Mouse (Mus musculus) thymus, postnatal 4 days (tissue): ENCODE data around the gene Kcne1.

Experiments
- DNase-seq: peaks from one replicate; pipeline ENCODE4 v3.0.0; 2021

Gene Kcne1

GRCm38 (mm10) chr16:92359229-92359628 is at the start of gene Kcne1:
TSS of gene Kcne1 (minus strand) at chr16:92359468.
- DNase-seq: no peak

GRCm38 (mm10) chr16:92407883-92408282 is 48.6 kb upstream of the Kcne1 start:
- no peak for DNase-seq

GRCm38 (mm10) chr16:92404141-92404540 is 44.9 kb upstream of the Kcne1 start:
- DNase-seq: no peak

DNA sequence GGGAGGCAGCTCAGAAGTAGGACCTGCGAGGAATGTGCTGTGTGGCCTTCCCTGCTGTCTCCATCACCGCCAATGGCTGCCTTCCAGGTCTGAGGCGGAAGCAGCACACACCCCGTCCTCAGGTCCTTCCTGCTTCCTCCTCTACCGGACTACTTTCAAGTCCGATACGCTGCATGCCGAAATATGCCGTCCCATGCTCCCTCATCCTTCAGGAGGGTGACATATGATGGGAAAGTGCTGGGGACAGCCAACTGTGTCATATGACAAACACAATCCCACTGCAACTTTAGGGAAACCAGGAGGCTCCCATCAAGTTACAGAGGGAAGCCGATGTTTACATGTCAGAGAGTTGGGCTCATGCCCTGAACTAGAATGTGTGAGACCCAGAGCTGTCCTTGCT is 43.8 kb upstream of the Kcne1 start:
- DNase-seq: no peak

- DNase-seq: no peak
Measured at GRCm38 (mm10) chr16:92402216-92402615, 42.9 kb upstream of the Kcne1 start.

DNA sequence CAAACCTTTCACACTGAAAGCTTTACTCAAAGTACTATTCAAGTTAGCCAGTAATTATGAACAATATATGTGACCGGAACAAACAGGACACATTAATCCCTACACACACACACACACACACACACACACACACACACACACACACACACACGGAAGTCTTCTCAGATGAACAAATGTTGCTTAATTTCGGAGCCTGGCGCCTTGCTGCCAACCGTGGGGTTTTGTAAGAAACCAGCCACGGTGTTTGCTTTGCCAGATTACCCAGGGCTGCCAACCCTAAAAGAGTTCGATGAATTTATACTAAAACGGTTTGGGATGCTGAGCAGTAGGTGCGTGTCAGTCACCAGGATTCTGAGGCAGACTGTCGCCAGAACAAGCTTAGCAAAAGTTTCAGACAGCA is 41.9 kb upstream of the Kcne1 start:
- DNase-seq: no peak

DNA sequence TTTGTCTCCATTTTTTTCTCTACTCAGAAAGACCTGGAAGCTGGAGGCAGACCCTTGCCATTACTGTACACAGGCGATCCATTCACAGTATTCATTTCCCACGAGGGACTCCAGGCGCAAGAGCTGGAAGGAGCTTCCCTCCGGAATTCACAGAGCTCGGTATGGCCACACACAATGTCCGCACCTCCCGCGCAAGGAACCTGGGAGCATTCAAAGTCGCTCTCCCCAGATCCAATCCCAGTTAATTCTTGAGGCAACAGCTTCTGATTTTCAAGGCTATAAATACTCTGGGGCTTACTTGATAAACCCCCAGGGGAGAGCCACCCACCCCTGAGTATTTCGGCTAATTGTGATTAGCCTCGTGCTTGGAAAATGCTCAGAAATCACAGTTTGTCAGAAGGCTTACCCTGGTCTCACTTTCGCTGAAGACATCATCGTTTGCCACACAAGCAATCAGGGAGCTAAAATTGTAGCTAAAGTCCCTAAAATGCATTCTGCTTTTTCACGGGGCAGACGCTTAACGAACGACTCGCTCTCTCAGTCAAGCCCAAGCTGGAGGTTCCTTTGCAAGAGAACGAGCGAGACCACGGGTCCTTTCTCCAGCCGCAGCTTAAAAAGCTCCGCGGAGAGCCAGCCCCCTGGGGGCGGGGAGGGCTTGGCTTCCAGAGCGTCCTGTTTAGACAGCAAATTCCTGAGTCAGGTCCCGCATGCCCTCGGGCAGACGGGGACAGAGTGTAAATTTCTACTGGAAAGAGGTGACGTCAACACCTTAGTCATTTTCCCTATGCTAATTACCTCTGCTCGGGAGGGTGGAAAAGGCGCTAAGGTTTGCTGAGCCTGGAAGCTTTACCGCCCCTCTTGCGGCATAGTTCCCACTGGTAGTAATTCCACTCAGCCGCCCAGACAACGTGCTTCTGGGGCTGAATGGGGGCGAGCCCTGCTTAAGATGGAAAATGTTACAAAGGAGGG is 40.5 kb upstream of the Kcne1 start:
- DNase-seq: peak; percentile 41

DNA sequence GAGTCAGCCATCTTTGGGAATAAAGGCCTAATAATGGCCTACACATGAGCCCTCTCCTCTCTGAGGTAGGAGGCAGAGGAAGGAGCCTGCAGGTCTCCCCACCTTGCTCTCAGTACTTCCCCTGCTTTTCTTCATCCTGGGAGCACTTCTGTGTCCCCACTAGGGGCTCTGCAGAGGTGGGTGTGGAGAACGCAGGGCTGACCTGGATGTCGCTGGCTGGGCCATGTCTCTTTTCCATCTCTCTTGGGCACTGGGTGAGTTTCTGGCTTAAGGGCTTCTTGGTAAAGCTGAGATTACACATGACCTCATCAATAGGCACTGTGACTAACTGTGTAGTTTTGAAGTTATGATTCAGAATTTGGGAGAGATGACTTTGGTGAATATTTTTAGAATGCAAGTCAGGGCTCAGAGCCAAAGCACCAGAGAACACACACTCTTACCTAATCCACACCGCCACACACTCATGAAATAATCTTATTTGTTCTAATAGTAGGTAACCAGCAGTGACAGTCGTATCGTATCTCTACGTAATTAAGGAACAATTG is 39.4 kb upstream of the Kcne1 start:
- DNase-seq: no peak

DNA sequence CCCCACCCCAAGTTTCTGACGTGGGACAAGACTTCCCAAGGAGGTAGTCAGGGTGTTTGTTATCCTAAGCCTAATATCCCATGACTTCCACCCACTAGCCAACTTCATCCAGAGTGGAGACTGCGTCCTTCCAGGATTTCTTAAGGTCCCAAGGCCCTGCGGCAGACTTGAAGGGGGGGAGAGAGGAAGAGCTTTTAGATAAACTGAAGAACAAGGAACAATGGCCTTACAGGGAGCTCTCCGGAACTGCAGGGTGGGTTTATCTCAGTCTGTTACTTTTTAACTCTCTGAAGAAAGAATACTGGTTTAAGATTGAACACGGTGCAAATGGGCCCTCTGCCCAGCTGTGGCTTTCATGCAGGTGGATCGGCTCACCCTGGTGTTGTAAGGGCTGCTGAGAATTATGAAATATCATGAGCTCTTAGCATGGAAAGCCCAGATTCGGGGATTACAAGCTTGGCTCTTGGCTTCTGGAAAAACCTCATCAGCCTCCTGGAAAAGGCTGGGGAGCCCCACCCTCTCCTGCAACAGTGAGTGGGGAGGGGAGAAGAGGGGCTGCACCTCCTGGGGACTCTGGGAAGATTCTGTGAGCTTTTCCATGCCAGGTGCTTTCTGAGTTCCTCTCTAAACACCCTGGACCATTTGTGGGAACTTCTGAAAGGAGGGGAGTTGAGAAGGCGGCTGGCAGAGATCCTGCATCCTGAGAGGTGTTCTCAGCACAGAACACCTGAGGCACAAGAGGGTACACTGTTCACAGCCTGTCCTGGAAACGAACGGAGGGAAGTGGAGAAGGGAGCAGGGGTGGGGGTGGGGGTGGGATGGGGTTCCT is 38.7 kb upstream of the Kcne1 start:
- DNase-seq: no peak

GRCm38 (mm10) chr16:92393732-92394131 is 34.5 kb upstream of the Kcne1 start:
- DNase-seq: peak; percentile 31

DNA sequence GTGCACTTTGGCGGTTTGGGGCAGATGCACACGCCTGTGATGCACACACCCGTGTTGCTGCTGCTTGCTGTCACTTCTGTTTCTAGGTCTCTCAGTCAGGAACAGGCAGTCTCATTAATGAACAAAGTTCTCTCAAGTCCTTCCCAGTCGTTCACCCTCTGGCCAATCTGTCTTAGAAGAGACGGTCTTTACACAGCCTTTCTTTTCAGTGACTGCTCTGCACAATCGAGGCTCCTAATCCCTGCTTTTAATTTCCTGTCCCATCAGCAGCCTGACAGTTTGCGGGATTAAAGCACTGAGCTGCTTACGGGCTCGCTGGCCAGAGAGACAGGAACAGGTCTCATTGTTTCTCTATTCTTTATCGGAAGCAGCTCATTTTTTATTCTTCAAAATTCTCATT is 28.4 kb upstream of the Kcne1 start:
- no peak for DNase-seq

- DNase-seq: peak; percentile 72
Measured at GRCm38 (mm10) chr16:92385062-92385461, 25.8 kb upstream of the Kcne1 start.

GRCm38 (mm10) chr16:92383412-92383811 is 24.1 kb upstream of the Kcne1 start:
- no peak for DNase-seq

- DNase-seq: no peak
Measured at GRCm38 (mm10) chr16:92382508-92382907, 23.2 kb upstream of the Kcne1 start.

GRCm38 (mm10) chr16:92381092-92381491 is 21.8 kb upstream of the Kcne1 start:
- DNase-seq: no peak

DNA sequence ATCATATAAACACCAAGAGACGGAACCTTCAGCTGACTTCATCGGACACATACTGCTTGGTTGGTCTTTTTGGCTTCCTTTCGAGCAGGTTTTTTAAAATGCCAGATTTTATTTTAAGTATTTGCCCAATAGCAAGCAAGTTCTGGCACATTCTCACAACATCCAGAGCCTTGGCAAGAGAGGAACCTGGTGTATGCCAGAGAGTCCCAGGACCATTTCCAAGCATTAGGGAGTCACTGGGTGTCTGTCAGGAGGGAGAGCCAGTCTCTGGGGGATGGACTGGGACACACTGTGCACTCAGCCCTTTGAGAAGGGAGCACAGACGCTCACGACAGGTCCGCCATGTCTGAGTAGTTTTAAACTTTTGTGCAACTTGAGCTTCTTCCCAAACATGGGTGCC is 17.7 kb upstream of the Kcne1 start:
- DNase-seq: no peak

DNA sequence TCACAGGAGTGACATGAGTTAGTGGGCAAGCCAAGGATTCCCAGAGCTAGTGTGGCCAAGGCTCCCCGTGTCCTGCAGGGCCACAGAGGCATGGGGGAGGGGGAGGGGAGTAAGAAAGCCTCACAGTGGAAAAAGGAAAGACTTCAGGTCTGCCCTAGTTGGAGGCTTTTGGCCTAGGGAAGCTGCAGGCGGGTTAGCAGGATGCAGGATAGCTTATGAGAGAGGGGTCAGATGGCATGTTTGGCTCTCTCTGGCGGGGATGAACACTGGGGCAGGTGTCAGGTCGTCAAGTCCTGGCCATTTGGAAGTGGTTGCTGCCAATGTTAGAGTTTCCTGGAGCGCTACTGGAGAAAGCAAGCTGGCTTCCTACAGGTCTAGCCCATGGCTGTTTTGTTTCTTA is 12.4 kb upstream of the Kcne1 start:
- no peak for DNase-seq

GRCm38 (mm10) chr16:92369260-92369659 is 10.0 kb upstream of the Kcne1 start:
- no peak for DNase-seq

DNA sequence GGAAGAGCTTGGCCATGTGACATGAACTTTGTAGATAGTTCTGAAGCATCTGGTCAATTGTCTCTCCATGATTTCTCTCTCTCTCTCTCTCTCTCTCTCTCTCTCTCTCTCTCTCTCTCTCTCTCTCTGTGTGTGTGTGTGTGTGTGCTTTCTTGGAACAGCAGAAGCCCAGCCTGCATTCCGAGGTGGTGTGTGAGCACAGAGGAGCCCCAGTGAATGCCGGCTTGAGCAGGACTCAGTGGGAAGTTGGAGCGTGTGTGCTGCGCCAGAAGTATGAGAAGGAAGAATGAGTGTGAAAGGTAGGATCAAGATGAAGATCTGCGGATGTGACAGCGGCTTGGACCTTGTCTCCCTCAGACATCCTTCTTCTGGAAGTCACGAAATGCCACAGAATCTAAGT is 6.2 kb upstream of the Kcne1 start:
- no peak for DNase-seq

DNA sequence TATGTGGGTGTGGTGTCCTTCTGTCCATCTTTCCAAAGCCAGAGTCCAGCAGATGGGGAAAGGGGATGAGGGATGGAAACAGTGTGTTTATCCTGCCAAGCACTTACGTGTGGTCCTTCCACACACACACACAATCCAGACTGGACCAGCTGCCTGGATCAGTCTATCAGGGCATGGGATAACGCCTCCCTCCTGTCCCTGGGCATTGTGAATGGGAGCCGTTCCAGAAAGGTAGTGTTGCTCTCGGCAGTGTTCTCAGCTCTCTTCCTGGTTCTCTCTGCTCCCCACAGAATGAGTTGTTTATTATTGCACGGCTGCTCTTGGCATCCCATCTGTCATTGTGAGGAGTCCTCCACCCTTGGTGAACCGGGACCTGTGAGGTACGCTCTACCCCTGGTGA is 1.4 kb upstream of the Kcne1 start:
- no peak for DNase-seq

DNA sequence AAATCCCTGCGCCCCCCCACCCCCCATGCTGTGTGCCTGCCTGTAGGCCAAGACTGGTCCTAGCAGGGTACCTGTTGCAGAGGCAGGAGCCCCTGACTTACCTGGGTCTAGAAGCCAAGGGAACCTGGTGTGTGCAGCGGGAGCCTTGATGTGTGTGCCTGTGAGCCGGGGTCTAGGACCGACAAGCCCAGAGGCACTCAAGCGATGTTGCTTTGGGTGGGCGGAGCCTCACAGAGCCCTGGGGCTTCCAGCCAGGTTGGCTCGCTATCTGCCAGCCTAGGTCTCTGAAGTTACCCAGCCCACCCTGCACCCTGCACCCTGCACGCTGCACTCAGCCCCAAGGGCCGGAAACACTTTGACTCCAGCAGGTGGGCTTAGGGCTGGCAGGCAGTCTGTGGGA is 534 bp downstream of the Kcne1 start:
- DNase-seq: peak; percentile 16

GRCm38 (mm10) chr16:92357566-92357965 is 1.7 kb downstream of the Kcne1 start:
- no peak for DNase-seq

GRCm38 (mm10) chr16:92357023-92357422 is 2.2 kb downstream of the Kcne1 start:
- no peak for DNase-seq

GRCm38 (mm10) chr16:92355982-92356381 is 3.3 kb downstream of the Kcne1 start:
- DNase-seq: no peak
